Mouse (Mus musculus) embryo, embryonic 10 days (tissue): ENCODE measurements around the gene Dis3l2.

ENCODE experiments used
- DNase-seq: peaks from one replicate; pipeline ENCODE4 v3.0.0-alpha.2; 2015; ENCODE audit warnings: low spot score

Dis3l2 gene

GRCm38 (mm10) chr1:87010629-87011330, 307.2 kb downstream of the Dis3l2 start:
- DNase-seq: no peak

GRCm38 (mm10) chr1:87011718-87012117, 308.1 kb downstream of the Dis3l2 start:
- DNase-seq: peak; percentile 44

GRCm38 (mm10) chr1:87012606-87013005, 309.0 kb downstream of the Dis3l2 start:
- no peak for DNase-seq

GRCm38 (mm10) chr1:87020714-87021113, 317.1 kb downstream of the Dis3l2 start:
- DNase-seq: no peak

GRCm38 (mm10) chr1:87021584-87021983, 318.0 kb downstream of the Dis3l2 start:
- DNase-seq: no peak

GRCm38 (mm10) chr1:87023291-87024170, 319.9 kb downstream of the Dis3l2 start:
- no peak for DNase-seq

- no peak for DNase-seq
These were observed 321.4 kb downstream of the Dis3l2 start for GRCm38 (mm10) chr1:87025021-87025420.

GRCm38 (mm10) chr1:87028786-87029185, 325.2 kb downstream of the Dis3l2 start:
- DNase-seq: no peak

GRCm38 (mm10) chr1:87030652-87031051, 327.0 kb downstream of the Dis3l2 start:
- no peak for DNase-seq

GRCm38 (mm10) chr1:87032466-87032865, 328.9 kb downstream of the Dis3l2 start:
- no peak for DNase-seq

- DNase-seq: peak; percentile 79
These were observed 332.0 kb downstream of the Dis3l2 start for GRCm38 (mm10) chr1:87035532-87036161.

- DNase-seq: no peak
These were observed 332.7 kb downstream of the Dis3l2 start for GRCm38 (mm10) chr1:87036334-87036733.

GRCm38 (mm10) chr1:87038477-87039070, 335.0 kb downstream of the Dis3l2 start:
- no peak for DNase-seq

- peak; percentile 77 for DNase-seq
These were observed 337.5 kb downstream of the Dis3l2 start for GRCm38 (mm10) chr1:87041119-87041518.

- peak; percentile 80 for DNase-seq
These were observed 338.3 kb downstream of the Dis3l2 start for GRCm38 (mm10) chr1:87041814-87042438.

GRCm38 (mm10) chr1:87050072-87050471, 346.5 kb downstream of the Dis3l2 start:
- no peak for DNase-seq

- no peak for DNase-seq
These were observed 347.1 kb downstream of the Dis3l2 start for GRCm38 (mm10) chr1:87050700-87051099.

GRCm38 (mm10) chr1:87051369-87051768, 347.8 kb downstream of the Dis3l2 start:
- no peak for DNase-seq

- no peak for DNase-seq
These were observed 353.5 kb downstream of the Dis3l2 start for GRCm38 (mm10) chr1:87057075-87057474.

GRCm38 (mm10) chr1:87059042-87059665, 355.5 kb downstream of the Dis3l2 start:
- no peak for DNase-seq

GRCm38 (mm10) chr1:87060913-87061312, 357.3 kb downstream of the Dis3l2 start:
- no peak for DNase-seq
